Mouse (Mus musculus) lung, postnatal 0 days (tissue): ENCODE measurements around the gene Pld1. TPM values are rescaled to one million over a fixed set of nuclear protein-coding genes. Genes with fewer than 3 reads are reported as not detected.

Experiments
- ATAC-seq: fragments of 200-750 bp; cut with Nextera tagmentation; 2 replicates; pipeline ENCODE4 v1.8.0; 2017; ENCODE audit warnings: moderate library complexity
- DNase-seq: peaks from one replicate; pipeline ENCODE4 v3.0.0-alpha.2; 2016; ENCODE audit warnings: low spot score
- H3K27ac ChIP-seq: fragments of 300-500 bp; sonication (generic); 2 replicates; pipeline ENCODE4 v1.5.1; 2014; ENCODE audit warnings: antibody characterized with exemption, mild to moderate bottlenecking, low read length, mixed read lengths
- H3K27me3 ChIP-seq: fragments of 300-500 bp; sonication (generic); replicated peaks from 2 replicates; pipeline ENCODE4 v1.6.1; 2014; ENCODE audit warnings: low read length, mixed read lengths; ENCODE audit not compliant: insufficient read depth
- H3K36me3 ChIP-seq: fragments of 300-500 bp; sonication (generic); 2 replicates; pipeline ENCODE4 v1.6.1; 2014; ENCODE audit warnings: low read length, mixed read lengths; ENCODE audit not compliant: insufficient read depth
- H3K4me1 ChIP-seq: fragments of 300-500 bp; sonication (generic); 2 replicates; pipeline ENCODE4 v1.6.1; 2014; ENCODE audit warnings: antibody characterized with exemption, low read depth, low read length, mixed read lengths; ENCODE audit not compliant: insufficient read depth
- H3K4me2 ChIP-seq: fragments of 300-500 bp; sonication (generic); replicated peaks from 2 replicates; pipeline ENCODE4 v1.6.1; 2014; ENCODE audit warnings: low read depth, mild to moderate bottlenecking, low read length, moderate library complexity, mixed read lengths
- H3K4me3 ChIP-seq: fragments of 300-500 bp; sonication (generic); 2 replicates; pipeline ENCODE4 v1.5.1; 2014; ENCODE audit warnings: low read depth, low read length
- H3K9ac ChIP-seq: fragments of 300-500 bp; sonication (generic); replicated peaks from 2 replicates; pipeline ENCODE4 v1.6.1; 2014; ENCODE audit warnings: low read depth, mild to moderate bottlenecking
- H3K9me3 ChIP-seq: fragments of 300-500 bp; sonication (generic); 2 replicates; pipeline ENCODE4 v1.6.1; 2016; ENCODE audit warnings: low read length, mixed read lengths
- CTCF ChIP-seq: IDR thresholded peaks from 2 replicates; pipeline ENCODE4 v1.5.1; 2016; ENCODE audit warnings: antibody characterized with exemption, mild to moderate bottlenecking
- EP300 ChIP-seq: IDR thresholded peaks from 2 replicates; pipeline ENCODE4 v1.6.1; 2016; ENCODE audit warnings: antibody characterized with exemption, mild to moderate bottlenecking, control low read depth
- WGBS: fragments of 180-500 bp; shearing (Covaris S2); extraction: QIAGEN DNeasy Blood & Tissue Kit; methylation state at CpG from one replicate; pipeline ENCODE4 v1.1.7; 2014; 5-methylcytosine and 5-hydroxymethylcytosine counted together
- polyA plus RNA-seq: library from polyadenylated mRNA; unstranded; fragments of >200 nt; fragmentation: Nextera tagmentation; extraction: Ambion mirVana; gene quantifications from 2 replicates; pipeline ENCODE4 v1.2.1, GENCODE M21; 2015

The Pld1 gene
- polyA plus RNA-seq, 1 experiment from 2014 or later = 10.2 TPM

GRCm38 (mm10) chr3:28175997-28176967, 237.8 kb downstream of the Pld1 start:
- TF ChIP-seq EP300 (no peak), CTCF (no peak)
- Histone ChIP-seq H3K36me3 (no peaks in the 10 kb centered on the region), H3K27ac (no peak overlapping the region), H3K9ac (no peak overlapping the region), H3K9me3 (no peaks in the 10 kb centered on the region), H3K4me1 (no peaks in the 10 kb centered on the region), H3K4me2 (no peak overlapping the region), H3K27me3 (no peaks in the 10 kb centered on the region), H3K4me3 (no peak overlapping the region)
- no peak for DNase-seq
- no peak; the same call in 1 of the 2 replicates for ATAC-seq
- 34% methylated on average over 21 of the region's 21 CpGs for WGBS

GRCm38 (mm10) chr3:28178333-28178732, 239.8 kb downstream of the Pld1 start:
- no peak for TF ChIP-seq EP300
- TF ChIP-seq CTCF = no peak
- no peaks in the 10 kb centered on the region for H3K4me1 ChIP-seq
- no peak overlapping the region for H3K27ac ChIP-seq
- no peak overlapping the region for H3K9ac ChIP-seq
- no peaks in the 10 kb centered on the region for H3K36me3 ChIP-seq
- no peak overlapping the region for H3K4me3 ChIP-seq
- DNase-seq (no peak), ATAC-seq (no peak)
- no peaks in the 10 kb centered on the region for H3K27me3 ChIP-seq
- no peak overlapping the region for H3K4me2 ChIP-seq
- WGBS = 58% methylated on average over 6 of the region's 6 CpGs
- no peaks in the 10 kb centered on the region for H3K9me3 ChIP-seq

Other genes starting within 250 kb of the Pld1 start
- gene Fndc3b, start 227.4 kb upstream of the Pld1 start, polyA plus RNA-seq = 28.5 and 30.6 TPM in 2 replicates
- gene Tmem212, start 42.3 kb upstream of the Pld1 start, polyA plus RNA-seq = 55.4 and 59.9 TPM in 2 replicates